Mouse (Mus musculus) liver, embryonic 16.5 days (tissue): ENCODE measurements at regions not wholly inside any gene's neighbourhood (a gene's known extent, or its start where the extent isn't known, plus 50 kb on each side); places are given as distances from the start of the nearest gene placed in this dataset.
A peak's percentile ranks its signal among the peaks of the same experiment; 100 is the strongest.

ENCODE experiments used
- ATAC-seq: fragments of 200-750 bp; cut with Nextera tagmentation; 2 replicates; pipeline ENCODE4 v1.8.0; 2017; ENCODE audit warnings: low read depth, mild to moderate bottlenecking, moderate number of reproducible peaks, moderate library complexity
- H3K27ac ChIP-seq: fragments of 300-500 bp; sonication (generic); 2 replicates; pipeline ENCODE4 v1.5.1; 2014; ENCODE audit warnings: mild to moderate bottlenecking, low read length
- H3K27me3 ChIP-seq: fragments of 300-500 bp; sonication (generic); 2 replicates; pipeline ENCODE4 v1.6.1; 2014; ENCODE audit warnings: low read depth, low read length, mixed read lengths; ENCODE audit not compliant: control insufficient read depth, insufficient read depth
- H3K36me3 ChIP-seq: fragments of 300-500 bp; sonication (generic); 2 replicates; pipeline ENCODE4 v1.6.1; 2014; ENCODE audit warnings: mild to moderate bottlenecking; ENCODE audit not compliant: control insufficient read depth, insufficient read depth
- H3K4me1 ChIP-seq: fragments of 300-500 bp; sonication (generic); 2 replicates; pipeline ENCODE4 v1.6.1; 2014; ENCODE audit warnings: low read depth, low read length, mixed read lengths; ENCODE audit not compliant: control insufficient read depth
- H3K4me2 ChIP-seq: fragments of 300-500 bp; sonication (generic); 2 replicates; pipeline ENCODE4 v1.6.1; 2014; ENCODE audit warnings: low read depth, low read length, mixed read lengths
- H3K4me3 ChIP-seq: fragments of 300-500 bp; sonication (generic); 2 replicates; pipeline ENCODE4 v1.5.1; 2014; ENCODE audit warnings: low read depth, mild to moderate bottlenecking, low read length
- H3K9ac ChIP-seq: fragments of 300-500 bp; sonication (generic); 2 replicates; pipeline ENCODE4 v1.6.1; 2014; ENCODE audit warnings: low read depth, low read length
- H3K9me3 ChIP-seq: fragments of 300-500 bp; sonication (generic); replicated peaks from 2 replicates; pipeline ENCODE4 v1.6.1; 2016; ENCODE audit warnings: low read length; ENCODE audit not compliant: control insufficient read depth
- WGBS: fragments of 180-500 bp; shearing (Covaris S2); extraction: QIAGEN DNeasy Blood & Tissue Kit; methylation state at CpG from one replicate; pipeline ENCODE4 v1.1.7; 2014; ENCODE audit not compliant: insufficient replicate concordance; 5-methylcytosine and 5-hydroxymethylcytosine counted together

DNA sequence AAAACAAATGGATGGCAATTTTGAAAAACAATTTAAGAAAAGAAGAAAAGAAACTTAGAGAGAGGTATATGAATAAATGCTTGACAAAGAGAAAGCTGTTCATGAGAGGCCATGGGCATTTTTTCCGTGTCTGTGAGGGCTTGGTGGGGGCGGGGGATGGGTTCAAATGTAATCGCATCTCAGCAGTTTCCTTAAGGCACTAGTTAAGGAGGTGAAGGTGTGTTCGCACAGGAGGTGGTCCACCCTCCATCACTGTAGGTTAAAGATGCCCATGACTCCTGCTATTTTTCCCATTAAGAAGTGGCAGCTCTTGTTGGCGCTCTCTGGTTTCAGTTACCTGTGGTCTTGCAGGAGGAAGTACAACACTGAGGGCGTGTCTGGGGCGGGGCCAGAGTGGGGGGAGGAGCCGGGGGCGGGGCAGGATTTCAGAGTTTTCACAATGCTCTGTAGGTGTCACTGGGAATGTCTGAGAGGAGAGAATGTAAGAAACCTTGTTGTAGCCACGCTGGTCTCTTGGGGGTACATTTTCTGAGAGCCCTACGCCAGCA, 126.0 kb downstream of the Gm10131 start:
- no peak for ATAC-seq
- Histone ChIP-seq H3K27ac (0 out of 2 replicates have a peak overlapping the region, but pooled peaks have one; percentile 27), H3K4me1 (no peaks in the 10 kb centered on the region; the same call in 1 of the 2 replicates), H3K4me2 (no peak overlapping the region; the same call in 1 of the 2 replicates), H3K36me3 (no peaks in the 10 kb centered on the region), H3K27me3 (no peaks in the 10 kb centered on the region), H3K9me3 (no peaks in the 10 kb centered on the region), H3K4me3 (no peak overlapping the region), H3K9ac (no peak overlapping the region)
- WGBS, result 45% methylated on average over 11 of the region's 11 CpGs

DNA sequence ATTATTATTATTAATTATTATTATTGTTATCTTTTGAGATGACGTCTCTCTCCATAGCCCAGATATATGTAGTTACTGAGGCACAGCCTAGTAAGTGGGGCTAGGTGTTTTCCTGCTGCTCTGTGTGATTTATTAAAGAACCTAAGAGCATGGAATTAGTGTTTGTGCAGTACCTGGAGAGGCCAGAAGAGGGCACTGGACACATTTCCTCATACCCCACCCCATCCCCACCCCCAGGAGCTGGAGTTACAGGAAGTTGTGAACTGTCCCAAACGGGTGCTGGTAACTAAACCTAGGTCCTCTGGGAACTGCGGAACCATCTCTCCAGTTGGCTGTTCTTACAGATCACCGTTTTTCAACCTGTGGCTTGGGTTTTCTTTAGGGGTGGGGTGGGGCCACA, 129.9 kb downstream of the Gm10131 start:
- no peak overlapping the region for H3K4me2 ChIP-seq
- no peak overlapping the region for H3K9ac ChIP-seq
- no peaks in the 10 kb centered on the region for H3K9me3 ChIP-seq
- ATAC-seq, result no peak
- WGBS, result 59% methylated on average over 4 of the region's 4 CpGs
- no peaks in the 10 kb centered on the region for H3K36me3 ChIP-seq
- no peak overlapping the region for H3K4me3 ChIP-seq
- H3K27ac ChIP-seq, result no peak overlapping the region
- no peaks in the 10 kb centered on the region for H3K27me3 ChIP-seq
- H3K4me1 ChIP-seq, result peaks cover 2% of the 10 kb centered on the region; the same call in 1 of the 2 replicates

DNA sequence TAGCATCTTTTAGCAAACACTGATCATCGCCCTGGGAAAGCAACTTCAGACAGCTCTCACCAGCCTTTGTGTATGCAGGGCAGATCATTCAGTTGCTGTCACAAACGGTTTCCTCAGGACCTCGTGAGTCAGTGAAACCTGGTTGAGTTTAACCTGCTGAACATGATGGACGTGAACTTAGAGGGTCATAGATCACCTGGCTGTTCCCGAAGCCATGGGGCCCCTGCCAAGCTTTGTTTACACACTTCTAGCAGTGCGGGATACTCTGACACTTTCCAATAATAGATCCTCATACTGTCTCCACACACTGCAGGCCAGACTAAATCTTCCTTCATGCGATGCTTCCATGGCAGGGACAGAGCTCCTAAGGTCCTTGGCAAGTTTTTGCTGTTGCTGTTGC, 130.5 kb downstream of the Gm10131 start:
- Histone ChIP-seq H3K9me3 (no peaks in the 10 kb centered on the region), H3K4me2 (no peak overlapping the region), H3K9ac (no peak overlapping the region), H3K27ac (peak overlapping the region; percentile 76), H3K4me3 (no peak overlapping the region), H3K27me3 (no peaks in the 10 kb centered on the region), H3K36me3 (no peaks in the 10 kb centered on the region), H3K4me1 (peaks cover 2% of the 10 kb centered on the region; the same call in 1 of the 2 replicates)
- WGBS, result 39% methylated on average over 7 of the region's 7 CpGs
- ATAC-seq, result peak; percentile 93
